Mouse (Mus musculus) left cerebral cortex, postnatal 25 days (tissue): ENCODE results near the gene Pus10. TPM values are rescaled to one million over a fixed set of nuclear protein-coding genes. Genes with fewer than 3 reads are reported as not detected.
"Not testable (repeated sequence)": the region's sequence is repeated elsewhere in the genome, so short reads cannot be mapped to it uniquely, and the experiment has no call there.

Experiments used
- DNase-seq, 2 experiments: peaks; one replicate each; pipeline ENCODE4 v3.0.0; 2022; ENCODE audit warnings: low spot score in 2 of 2, mixed read lengths in 1 of 2
- intact Hi-C: fragments of 180-260 bp; cut with DNase I; formaldehyde crosslinking; loops from one replicate; pipeline ENCODE4 v1.15.1; 2025
- total RNA-seq, 2 experiments: library from RNA; stranded (reverse); gene quantifications; 2 replicates each; pipeline ENCODE4 v1.2.3; 2021

The Pus10 gene
- total RNA-seq, 2 experiments from 2014 or later, result 16.0 to 19.6 TPM

- intact Hi-C loops, result no loop called here
- DNase-seq, result no peak
Observed at GRCm38 (mm10) chr11:23744352-23744751, 78.9 kb downstream of the Pus10 start.

GRCm38 (mm10) chr11:23746102-23746501, 80.6 kb downstream of the Pus10 start:
- no peak for DNase-seq
- intact Hi-C loops, result no loop called here

- no peak for DNase-seq
- intact Hi-C loops, result no loop called here
Observed at GRCm38 (mm10) chr11:23753136-23753710, 87.7 kb downstream of the Pus10 start.

GRCm38 (mm10) chr11:23754329-23754728, 88.9 kb downstream of the Pus10 start:
- intact Hi-C loops, result no loop called here
- DNase-seq, result no peak

GRCm38 (mm10) chr11:23758218-23758617, 92.7 kb downstream of the Pus10 start:
- no peak for DNase-seq
- intact Hi-C loops, result no loop called here

GRCm38 (mm10) chr11:23762635-23763034, 97.2 kb downstream of the Pus10 start:
- no peak for DNase-seq
- intact Hi-C loops, result no loop called here

- intact Hi-C loops, DNase-seq: not testable (repeated sequence)
Observed at GRCm38 (mm10) chr11:23767369-23767768, 101.9 kb downstream of the Pus10 start.

- intact Hi-C loops, result no loop called here
- no peak for DNase-seq
Observed at GRCm38 (mm10) chr11:23767928-23768327, 102.5 kb downstream of the Pus10 start.

GRCm38 (mm10) chr11:23769033-23769432, 103.6 kb downstream of the Pus10 start:
- intact Hi-C loops, result no loop called here

GRCm38 (mm10) chr11:23769686-23770509, 104.4 kb downstream of the Pus10 start:
- intact Hi-C loops, result loop anchor here (5.0 kb wide), 1 partner anchor 127 kb away; the partner anchor contains the start of gene Papolg
- peak; percentile 11 to 20 for DNase-seq

More at GRCm38 (mm10) chr11:23769033-23769432, 103.6 kb downstream of the Pus10 start:
- DNase-seq, result no peak

- intact Hi-C loops, result loop anchor here (5.0 kb wide), 1 partner anchor 127 kb away; the partner anchor contains the start of gene Papolg
- no peak for DNase-seq
Observed at GRCm38 (mm10) chr11:23770510-23770759, 105.0 kb downstream of the Pus10 start.

- DNase-seq, result peak; percentile 90 to 94
- intact Hi-C loops, result loop anchor here (5.0 kb wide), 1 partner anchor 126 kb away; the partner anchor contains the start of gene Papolg
Observed at GRCm38 (mm10) chr11:23770760-23771506, 105.5 kb downstream of the Pus10 start, which contains the start of gene Rel. Rel (minus strand) TSS chr11:23770970.

- peak in 1 of 2 experiments; percentile 40 for DNase-seq
- intact Hi-C loops, result loop anchor here (5.0 kb wide), 1 partner anchor 126 kb away; the partner anchor contains the start of gene Papolg
Observed at GRCm38 (mm10) chr11:23771507-23772097, 106.1 kb downstream of the Pus10 start.

- intact Hi-C loops, result loop anchor here (5.0 kb wide), 1 partner anchor 125 kb away; the partner anchor contains the start of gene Papolg
- DNase-seq, result no peak
Observed at GRCm38 (mm10) chr11:23772471-23772870, 107.0 kb downstream of the Pus10 start.

GRCm38 (mm10) chr11:23778787-23779201, 113.3 kb downstream of the Pus10 start:
- intact Hi-C loops, result no loop called here

GRCm38 (mm10) chr11:23782038-23782437, 116.6 kb downstream of the Pus10 start:
- DNase-seq, result no peak
- intact Hi-C loops, result no loop called here

More at GRCm38 (mm10) chr11:23778787-23779201, 113.3 kb downstream of the Pus10 start:
- DNase-seq, result no peak
